Mouse (Mus musculus) lung, adult 2 months (tissue): ENCODE results near the gene Rad51ap1. TPM values are rescaled to one million over a fixed set of nuclear protein-coding genes. Genes with fewer than 3 reads are reported as not detected.

Experiments used
- DNase-seq: peaks from one replicate; pipeline ENCODE4 v3.0.0; 2022
- H3K4me1 ChIP-seq: fragments of 200-500 bp; 2 replicates; pipeline ENCODE4 v1.6.1; 2011; ENCODE audit warnings: low read length; ENCODE audit not compliant: control insufficient read depth, insufficient read depth
- H3K4me3 ChIP-seq: fragments of 200-500 bp; replicated peaks from 2 replicates; pipeline ENCODE3; 2011; ENCODE audit warnings: low read depth, mild to moderate bottlenecking, control low read depth, low read length; ENCODE audit errors: extremely low read depth
- CTCF ChIP-seq: fragments of 200-500 bp; IDR thresholded peaks from 2 replicates; pipeline ENCODE4 v1.5.1; 2011; ENCODE audit warnings: mild to moderate bottlenecking, low read length, control low read depth; ENCODE audit not compliant: insufficient read depth
- POLR2A ChIP-seq: fragments of 200-500 bp; IDR thresholded peaks from 2 replicates; pipeline ENCODE4 v1.6.1; 2011; ENCODE audit warnings: low read depth, mild to moderate bottlenecking, control low read depth, low read length, borderline replicate concordance; ENCODE audit errors: extremely low read depth
- WGBS: fragments of 180-500 bp; shearing (Covaris S2); methylation state at CpG from one replicate; pipeline ENCODE4 v1.1.7; 2018; 5-methylcytosine and 5-hydroxymethylcytosine counted together
- polyA plus RNA-seq: library from polyadenylated mRNA; depleted of rRNA; stranded (reverse); fragments of >200 nt; gene quantifications from 2 replicates; pipeline ENCODE4 v1.2.3, GENCODE M21; 2012; rRNA removed

The Rad51ap1 gene
- polyA plus RNA-seq, 1 experiment = 1.1 TPM

DNA sequence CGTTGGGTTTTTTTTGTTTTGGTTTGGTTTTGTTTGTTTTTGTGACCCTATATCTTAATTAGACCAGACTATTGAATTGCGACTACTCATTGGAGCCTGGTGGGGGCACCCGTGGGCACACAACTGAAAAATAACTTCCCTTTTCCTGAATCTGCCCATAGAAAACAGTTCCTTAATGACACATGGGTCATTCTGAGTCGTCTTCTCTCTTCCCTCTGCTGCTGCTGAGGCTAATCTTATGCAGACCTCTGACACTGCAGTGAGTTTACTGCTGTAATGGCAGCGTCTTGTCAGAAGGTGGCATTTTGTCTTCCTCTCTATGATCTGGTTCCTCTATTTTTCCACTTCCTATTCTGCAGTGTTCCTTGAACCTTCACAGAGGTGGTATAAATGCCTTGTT is 1.1 kb upstream of the Rad51ap1 start:
- Histone ChIP-seq H3K4me3 (no peak overlapping the region), H3K4me1 (peaks cover 3% of the 10 kb centered on the region; the same call in 1 of the 2 replicates)
- 5% methylated on average over 5 of the region's 5 CpGs for WGBS
- no peak for TF ChIP-seq POLR2A
- no peak for TF ChIP-seq CTCF
- no peak for DNase-seq

DNA sequence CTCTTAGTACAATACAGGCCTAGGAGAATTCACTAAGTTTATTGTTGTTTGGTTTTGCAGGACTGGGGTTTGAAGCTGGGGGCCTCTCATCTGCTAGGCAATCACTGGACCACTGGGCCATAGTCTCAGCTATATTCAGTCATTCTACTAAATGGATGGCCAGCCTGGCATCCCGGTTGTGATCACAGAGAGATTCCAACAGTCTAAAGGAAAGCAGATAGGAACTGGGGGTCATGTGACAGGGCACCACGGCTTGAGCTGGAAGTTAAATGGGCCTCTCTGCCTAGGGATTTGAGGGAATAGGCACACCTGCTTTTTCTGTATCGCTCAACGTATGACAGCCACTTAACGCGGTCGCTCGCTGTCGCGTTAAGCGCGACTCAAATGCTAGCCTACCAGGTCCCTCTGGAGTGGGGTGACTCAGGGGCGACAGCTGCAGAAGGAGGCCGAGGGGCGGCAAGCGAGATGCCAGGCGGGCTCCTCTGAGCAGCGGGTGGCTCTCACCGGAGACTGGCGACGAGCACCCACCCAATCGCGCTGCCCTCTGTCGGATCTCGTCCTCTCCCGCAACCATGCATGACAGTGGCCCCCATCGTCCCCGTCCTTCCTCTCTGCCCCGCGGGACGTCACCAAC is 417 bp downstream of the Rad51ap1 start:
- H3K4me1 ChIP-seq = peaks cover 3% of the 10 kb centered on the region; the same call in 1 of the 2 replicates
- under 1% methylated on average over 31 of the region's 31 CpGs for WGBS
- TF ChIP-seq POLR2A = no peak
- peak overlapping the region; percentile 89 for H3K4me3 ChIP-seq
- no peak for DNase-seq

DNA sequence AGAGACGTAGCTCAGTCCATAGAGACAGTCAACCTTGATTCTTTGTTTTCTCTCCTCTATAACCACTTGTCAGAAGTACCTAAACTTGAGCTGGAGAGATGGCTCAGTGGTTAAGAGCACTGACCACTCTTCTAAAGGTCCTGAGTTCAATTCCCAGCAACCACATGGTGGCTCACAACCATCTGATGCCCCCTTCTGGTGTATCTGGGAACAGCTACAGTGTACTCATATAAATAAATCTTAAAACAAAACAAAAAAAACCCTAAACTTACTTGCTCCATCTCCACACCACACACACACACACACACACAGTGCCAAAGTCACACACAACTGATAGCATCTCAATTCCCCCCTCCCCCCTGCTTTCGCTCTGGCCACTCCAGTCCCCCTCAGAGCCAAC is 1.3 kb downstream of the Rad51ap1 start:
- WGBS = 81% methylated on average over 2 of the region's 2 CpGs
- no peak for DNase-seq
- no peak overlapping the region for H3K4me3 ChIP-seq
- H3K4me1 ChIP-seq = peaks cover 3% of the 10 kb centered on the region; the same call in 1 of the 2 replicates
- TF ChIP-seq POLR2A = no peak
- TF ChIP-seq CTCF = no peak

DNA sequence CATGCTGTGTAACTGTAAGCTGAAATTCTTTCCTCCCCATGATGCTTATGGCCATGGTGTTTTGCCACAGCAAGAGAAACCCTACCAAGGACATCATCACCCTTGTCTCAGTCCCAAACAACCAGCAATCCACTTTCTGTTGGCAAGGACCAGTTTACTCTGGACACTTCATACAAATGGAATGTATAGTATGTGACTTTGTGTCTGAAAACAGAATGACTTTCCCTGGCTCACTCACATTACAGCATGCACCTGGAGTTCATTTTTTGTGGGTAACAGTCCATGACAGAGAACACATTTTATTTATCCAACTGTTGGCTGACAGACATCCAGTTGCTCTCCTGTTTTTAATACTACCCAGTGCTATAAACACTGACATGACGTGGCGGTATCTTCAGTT is 6.5 kb downstream of the Rad51ap1 start:
- Histone ChIP-seq H3K4me3 (no peak overlapping the region), H3K4me1 (no peaks in the 10 kb centered on the region)
- no peak for TF ChIP-seq CTCF
- WGBS = 86% methylated on average over 2 of the region's 2 CpGs
- DNase-seq = no peak

DNA sequence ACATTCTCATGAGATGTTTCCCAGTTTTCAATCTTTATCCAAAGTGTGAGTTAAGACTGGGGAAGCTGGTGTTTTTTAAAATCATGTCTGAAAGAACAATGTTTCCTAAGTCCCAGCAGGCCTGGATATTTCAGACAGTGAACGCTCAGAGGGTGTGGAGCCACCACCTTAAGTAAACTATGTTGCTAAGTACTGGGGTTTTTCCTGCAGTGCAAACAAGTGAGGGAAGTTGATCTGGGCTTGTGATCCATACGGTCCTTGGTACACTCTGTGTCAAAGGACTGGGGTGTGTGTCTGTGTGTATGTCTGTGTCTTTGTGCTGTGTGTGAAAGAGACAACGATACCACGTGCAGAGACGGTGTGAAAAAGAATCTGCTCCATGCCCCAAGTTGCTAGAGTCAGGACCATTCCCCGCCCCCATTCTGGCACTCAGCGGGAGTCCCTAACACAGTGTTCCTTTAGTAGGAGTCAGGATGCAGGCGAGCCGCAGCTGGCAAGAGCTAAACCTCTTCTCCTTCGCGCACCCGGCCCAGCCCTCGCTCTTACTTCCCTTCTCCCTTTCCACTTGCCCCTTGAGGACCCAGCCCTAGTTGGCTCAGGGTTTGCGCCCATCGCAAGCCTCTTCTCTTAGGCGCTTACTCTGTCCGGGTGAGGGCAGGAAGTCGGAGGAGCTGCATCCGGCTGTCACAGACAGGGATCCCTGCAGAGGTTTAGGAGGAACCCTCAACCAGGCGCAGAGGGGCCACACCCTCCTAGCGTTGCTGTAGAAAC is 18.1 kb downstream of the Rad51ap1 start, which contains the start of gene Dyrk4:
Dyrk4 (minus strand) TSS at position 729 of the 771 bp plus-strand sequence.
- Histone ChIP-seq H3K4me3 (peak within 1 kb of the TSS; percentile 44), H3K4me1 (no peaks in the 10 kb centered on the region)
- WGBS = 15% methylated on average over 21 of the region's 21 CpGs
- TF ChIP-seq POLR2A = no peak
- no peak for TF ChIP-seq CTCF
- DNase-seq = peak; percentile 23

DNA sequence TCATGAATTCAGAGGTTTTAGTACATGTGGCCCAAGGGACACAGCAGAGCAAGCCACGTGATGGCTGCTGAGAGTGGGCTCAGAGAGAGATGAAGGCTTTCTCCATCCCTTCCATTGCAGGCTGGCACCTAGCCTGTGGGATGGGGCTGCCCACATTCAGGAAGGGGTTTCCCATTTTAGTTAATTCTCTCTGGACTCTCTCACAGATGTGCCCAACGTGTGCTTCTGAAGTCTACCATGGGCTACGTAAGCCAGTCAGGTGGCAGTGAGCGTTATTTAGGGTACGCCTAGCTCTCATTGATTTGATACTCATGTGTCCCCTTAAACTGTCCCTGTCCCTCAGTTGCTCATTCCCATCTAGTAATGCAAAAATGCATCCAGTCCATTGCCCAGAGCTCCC is 24.5 kb downstream of the Rad51ap1 start:
- Histone ChIP-seq H3K4me3 (no peak overlapping the region), H3K4me1 (no peaks in the 10 kb centered on the region)
- TF ChIP-seq POLR2A = no peak
- no peak for TF ChIP-seq CTCF
- WGBS = 76% methylated on average over 5 of the region's 5 CpGs
- DNase-seq = no peak

DNA sequence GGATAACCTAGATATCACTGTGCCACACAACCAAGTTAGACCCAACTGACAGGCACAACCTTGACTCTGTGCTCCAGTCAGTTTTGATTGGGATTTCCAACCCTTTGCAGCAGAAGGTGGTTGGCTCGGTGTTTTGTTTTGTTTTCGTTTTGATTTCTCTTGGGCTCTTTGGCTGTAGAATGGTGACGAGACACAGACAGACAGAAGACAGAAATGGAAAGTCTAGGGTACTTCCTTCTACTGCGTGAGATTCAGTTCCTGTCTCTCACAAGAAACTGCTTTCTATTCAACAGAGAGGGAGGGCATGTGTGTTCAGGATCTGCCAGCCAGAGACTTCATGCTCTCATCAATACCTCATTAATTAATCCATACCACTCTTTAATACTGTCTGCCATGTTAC is 28.7 kb downstream of the Rad51ap1 start:
- Histone ChIP-seq H3K4me3 (no peak overlapping the region), H3K4me1 (no peaks in the 10 kb centered on the region)
- WGBS = 59% methylated on average over 4 of the region's 4 CpGs
- no peak for DNase-seq
- TF ChIP-seq POLR2A = no peak
- TF ChIP-seq CTCF = no peak

DNA sequence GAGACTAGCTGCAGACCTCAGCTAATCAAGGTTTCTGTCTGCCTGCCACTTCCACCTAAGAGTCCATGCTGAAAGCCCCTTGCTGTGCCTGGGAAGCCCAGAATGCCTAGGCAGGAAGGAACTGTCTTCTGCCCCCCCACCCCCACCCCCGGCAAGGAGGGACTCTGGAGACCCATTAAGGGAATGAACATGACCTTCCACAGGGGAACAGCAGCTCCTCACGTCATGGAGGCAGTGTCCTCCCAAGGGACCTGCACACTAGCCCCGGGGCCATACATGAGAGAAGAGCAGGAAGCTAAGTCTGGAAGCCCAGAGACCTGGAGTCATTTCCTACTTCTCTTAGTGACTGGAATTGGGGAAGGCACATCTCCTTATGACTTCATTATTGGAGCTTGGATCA is 31.5 kb downstream of the Rad51ap1 start:
- no peaks in the 10 kb centered on the region for H3K4me1 ChIP-seq
- TF ChIP-seq POLR2A (no peak), CTCF (no peak)
- WGBS = 47% methylated on average over 3 of the region's 3 CpGs
- H3K4me3 ChIP-seq = no peak overlapping the region
- DNase-seq = no peak

DNA sequence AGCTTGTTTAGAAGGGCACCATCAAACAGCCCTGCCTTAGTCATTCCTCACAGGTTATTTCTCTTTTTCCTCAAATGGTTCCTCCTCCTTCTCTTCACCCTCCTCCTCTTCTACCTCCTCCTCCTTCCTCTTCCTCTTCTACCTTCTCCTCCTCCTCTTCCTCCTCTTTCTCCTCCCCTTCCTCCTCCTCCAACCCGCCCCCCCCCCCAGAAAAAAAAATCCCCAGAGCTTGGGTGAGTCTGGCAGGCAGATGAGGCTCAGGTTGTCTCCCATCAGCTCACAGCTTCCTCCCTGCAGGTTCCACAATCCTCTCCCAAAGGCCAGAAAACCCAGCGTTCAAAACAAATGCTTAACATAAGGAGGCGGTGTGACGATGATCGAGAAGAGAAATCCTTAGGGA is 32.0 kb downstream of the Rad51ap1 start:
- Histone ChIP-seq H3K4me3 (no peak overlapping the region), H3K4me1 (no peaks in the 10 kb centered on the region)
- DNase-seq = no peak
- TF ChIP-seq CTCF = no peak
- TF ChIP-seq POLR2A = no peak
- 83% methylated on average over 4 of the region's 5 CpGs for WGBS

DNA sequence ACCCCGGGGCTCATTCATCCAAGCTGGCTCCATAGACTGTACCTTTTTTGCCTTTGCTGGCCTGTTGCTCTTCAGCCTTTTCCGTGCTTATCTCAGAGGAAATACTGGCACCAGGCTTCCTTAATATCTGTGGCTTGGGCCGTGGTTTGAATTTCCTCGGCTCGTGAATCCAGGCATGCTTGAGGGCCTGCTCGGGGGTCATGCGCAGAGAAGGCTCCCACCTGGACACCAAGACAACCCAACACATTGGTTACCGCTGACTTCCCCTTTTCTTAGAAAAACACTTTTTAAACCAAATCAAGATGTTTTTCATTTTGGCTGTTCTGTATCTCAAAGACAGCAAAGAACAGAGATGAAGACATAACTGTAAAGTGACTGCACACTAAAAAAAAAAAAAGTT is 62.3 kb downstream of the Rad51ap1 start:
- TF ChIP-seq CTCF (no peak), POLR2A (no peak)
- Histone ChIP-seq H3K4me3 (no peak overlapping the region), H3K4me1 (no peaks in the 10 kb centered on the region)
- DNase-seq = no peak
- WGBS = 63% methylated on average over 8 of the region's 8 CpGs

Other genes with a start within 250 kb of the Rad51ap1 start
- gene Kcna6, start 198.9 kb downstream of the Rad51ap1 start, polyA plus RNA-seq = 0.31 and 0.93 TPM in 2 replicates
- gene Ndufa9, start 90.5 kb downstream of the Rad51ap1 start, polyA plus RNA-seq = 46.2 and 69.8 TPM in 2 replicates
- not detected in 2 replicates for gene Akap3, start 86.5 kb downstream of the Rad51ap1 start, polyA plus RNA-seq
- gene Dyrk4, start 17.7 kb downstream of the Rad51ap1 start, polyA plus RNA-seq = 0.07 and 0.10 TPM in 2 replicates
- gene D6Wsu163e, start 375 bp upstream of the Rad51ap1 start, polyA plus RNA-seq = 3.0 and 5.8 TPM in 2 replicates
- gene Fgf6, start 76.0 kb upstream of the Rad51ap1 start, polyA plus RNA-seq = 0.07 TPM in 1 of 2 replicates, not detected in the other
- not detected in 2 replicates for gene Fgf23, start 133.3 kb upstream of the Rad51ap1 start, polyA plus RNA-seq
- gene Tigar, start 170.0 kb upstream of the Rad51ap1 start, polyA plus RNA-seq = 2.7 and 4.1 TPM in 2 replicates
- 47.8 and 51.0 TPM in 2 replicates for gene Ccnd2, start 212.6 kb upstream of the Rad51ap1 start, polyA plus RNA-seq